Mouse (Mus musculus) gastrocnemius, postnatal 25 days (tissue): Measurements from ENCODE around the gene Tmem30a. TPM values are rescaled to one million over a fixed set of nuclear protein-coding genes. Genes with fewer than 3 reads are reported as not detected.

ENCODE experiments used
- total RNA-seq, 2 experiments: library from RNA; stranded (reverse); gene quantifications; 1 replicate in 1 of 2; 2 replicates in 1 of 2; pipeline ENCODE4 v1.2.3; 2021

Gene Tmem30a
- total RNA-seq, 2 experiments from 2014 or later: 38.3 to 43.9 TPM

Other genes with a start within 250 kb of the Tmem30a start
- gene Col12a1, start 74.7 kb downstream of the Tmem30a start, total RNA-seq: 10 to 100 TPM in 1 of 2 experiments, 1 to 10 TPM in 1; 8.8 to 20.8 TPM
- gene Cox7a2, start 33.6 kb downstream of the Tmem30a start, total RNA-seq: 100 to 1,000 TPM; 398 to 435 TPM
- 10 to 100 TPM; 61.3 to 87.3 TPM for gene Filip1, start 219.3 kb upstream of the Tmem30a start, total RNA-seq